Mouse (Mus musculus): ENCODE measurements around the gene Vcl. TPM values are rescaled to one million over a fixed set of nuclear protein-coding genes. Genes with fewer than 3 reads are reported as not detected.
A peak's percentile ranks its signal among the peaks of the same experiment; 100 is the strongest.

The Vcl gene
- polyA plus RNA-seq, 1 experiment from 2014 or later: 39.9 TPM

- 51% methylated on average over 3 of the region's 3 CpGs for WGBS
- Histone ChIP-seq H3K4me2 (ENCODE audit: low read length) (no peak overlapping the region), H3K9me3 (replicated peaks; ENCODE audit: low read length) (no peaks in the 10 kb centered on the region), H3K27ac (no peak overlapping the region), H3K4me1 (replicated peaks; ENCODE audit: insufficient read depth, low read length) (no peaks in the 10 kb centered on the region), H3K9ac (ENCODE audit: low read depth, low read length) (no peak overlapping the region), H3K4me3 (replicated peaks; ENCODE audit: low read depth, low read length) (no peak overlapping the region), H3K36me3 (ENCODE audit: insufficient read depth, low read length) (peaks cover 14% of the 10 kb centered on the region; the same call in 1 of the 2 replicates), H3K27me3 (ENCODE audit: insufficient read depth, low read length) (no peaks in the 10 kb centered on the region)
- peak; percentile 86 for TF ChIP-seq CTCF (IDR thresholded peaks at IDR 0.05; ENCODE audit: low read depth)
- DNase-seq (ENCODE audit: low spot score): peak; percentile 84
- ATAC-seq (replicated peaks; ENCODE audit: low FRiP score, low read depth): peak; percentile 40; the same call in 1 of the 2 replicates
Measured at GRCm38 (mm10) chr14:20993067-20993691, 64.0 kb downstream of the Vcl start.

- H3K36me3 ChIP-seq (ENCODE audit: insufficient read depth, low read length): peaks cover 14% of the 10 kb centered on the region; the same call in 1 of the 2 replicates
- TF ChIP-seq CTCF (IDR thresholded peaks at IDR 0.05; ENCODE audit: low read depth): no peak
- H3K27me3 ChIP-seq (ENCODE audit: insufficient read depth, low read length): no peaks in the 10 kb centered on the region
- H3K9ac ChIP-seq (ENCODE audit: low read depth, low read length): no peak overlapping the region
- no peaks in the 10 kb centered on the region for H3K4me1 ChIP-seq (replicated peaks; ENCODE audit: insufficient read depth, low read length)
- no peak for ATAC-seq (replicated peaks; ENCODE audit: low FRiP score, low read depth)
- H3K9me3 ChIP-seq (replicated peaks; ENCODE audit: low read length): no peaks in the 10 kb centered on the region
- H3K4me2 ChIP-seq (ENCODE audit: low read length): no peak overlapping the region
- no peak overlapping the region for H3K27ac ChIP-seq
- WGBS: 85% methylated on average over 3 of the region's 3 CpGs
- H3K4me3 ChIP-seq (replicated peaks; ENCODE audit: low read depth, low read length): no peak overlapping the region
- no peak for DNase-seq (ENCODE audit: low spot score)
Measured at GRCm38 (mm10) chr14:20994475-20994874, 65.3 kb downstream of the Vcl start.

- H3K4me2 ChIP-seq (ENCODE audit: low read length): no peak overlapping the region
- no peaks in the 10 kb centered on the region for H3K9me3 ChIP-seq (replicated peaks; ENCODE audit: low read length)
- H3K36me3 ChIP-seq (ENCODE audit: insufficient read depth, low read length): peaks cover 14% of the 10 kb centered on the region; the same call in 1 of the 2 replicates
- H3K9ac ChIP-seq (ENCODE audit: low read depth, low read length): no peak overlapping the region
- 91% methylated on average over 2 of the region's 2 CpGs for WGBS
- TF ChIP-seq CTCF (IDR thresholded peaks at IDR 0.05; ENCODE audit: low read depth): no peak
- no peaks in the 10 kb centered on the region for H3K4me1 ChIP-seq (replicated peaks; ENCODE audit: insufficient read depth, low read length)
- H3K27ac ChIP-seq: no peak overlapping the region
- ATAC-seq (replicated peaks; ENCODE audit: low FRiP score, low read depth) (no peak), DNase-seq (ENCODE audit: low spot score) (no peak)
- no peaks in the 10 kb centered on the region for H3K27me3 ChIP-seq (ENCODE audit: insufficient read depth, low read length)
- no peak overlapping the region for H3K4me3 ChIP-seq (replicated peaks; ENCODE audit: low read depth, low read length)
Measured at GRCm38 (mm10) chr14:20995497-20995896, 66.3 kb downstream of the Vcl start.

- TF ChIP-seq CTCF (IDR thresholded peaks at IDR 0.05; ENCODE audit: low read depth): no peak
- Histone ChIP-seq H3K4me1 (replicated peaks; ENCODE audit: insufficient read depth, low read length) (no peaks in the 10 kb centered on the region), H3K27ac (no peak overlapping the region), H3K36me3 (ENCODE audit: insufficient read depth, low read length) (peaks cover 19% of the 10 kb centered on the region), H3K27me3 (ENCODE audit: insufficient read depth, low read length) (no peaks in the 10 kb centered on the region), H3K9ac (ENCODE audit: low read depth, low read length) (no peak overlapping the region), H3K9me3 (replicated peaks; ENCODE audit: low read length) (no peaks in the 10 kb centered on the region), H3K4me2 (ENCODE audit: low read length) (no peak overlapping the region), H3K4me3 (replicated peaks; ENCODE audit: low read depth, low read length) (no peak overlapping the region)
- DNase-seq (ENCODE audit: low spot score) (no peak), ATAC-seq (replicated peaks; ENCODE audit: low FRiP score, low read depth) (no peak)
- WGBS: 53% methylated on average over 5 of the region's 5 CpGs
Measured at GRCm38 (mm10) chr14:20996361-20996760, 67.2 kb downstream of the Vcl start.

- H3K9me3 ChIP-seq (replicated peaks; ENCODE audit: low read length): no peaks in the 10 kb centered on the region
- ATAC-seq (replicated peaks; ENCODE audit: low FRiP score, low read depth): no peak
- H3K9ac ChIP-seq (ENCODE audit: low read depth, low read length): no peak overlapping the region
- no peaks in the 10 kb centered on the region for H3K4me1 ChIP-seq (replicated peaks; ENCODE audit: insufficient read depth, low read length)
- H3K4me2 ChIP-seq (ENCODE audit: low read length): no peak overlapping the region
- no peak overlapping the region for H3K27ac ChIP-seq
- no peak overlapping the region for H3K4me3 ChIP-seq (replicated peaks; ENCODE audit: low read depth, low read length)
- WGBS: 69% methylated on average over 3 of the region's 3 CpGs
- no peaks in the 10 kb centered on the region for H3K27me3 ChIP-seq (ENCODE audit: insufficient read depth, low read length)
- no peak for TF ChIP-seq CTCF (IDR thresholded peaks at IDR 0.05; ENCODE audit: low read depth)
- peaks cover 23% of the 10 kb centered on the region for H3K36me3 ChIP-seq (ENCODE audit: insufficient read depth, low read length)
- no peak for DNase-seq (ENCODE audit: low spot score)
Measured at GRCm38 (mm10) chr14:20997548-20997947, 68.3 kb downstream of the Vcl start.

- H3K27me3 ChIP-seq (ENCODE audit: insufficient read depth, low read length): no peaks in the 10 kb centered on the region
- no peak for TF ChIP-seq CTCF (IDR thresholded peaks at IDR 0.05; ENCODE audit: low read depth)
- H3K4me1 ChIP-seq (replicated peaks; ENCODE audit: insufficient read depth, low read length): no peaks in the 10 kb centered on the region
- no peak overlapping the region for H3K4me2 ChIP-seq (ENCODE audit: low read length)
- 64% methylated on average over 4 of the region's 4 CpGs for WGBS
- H3K9ac ChIP-seq (ENCODE audit: low read depth, low read length): no peak overlapping the region
- DNase-seq (ENCODE audit: low spot score) (no peak), ATAC-seq (replicated peaks; ENCODE audit: low FRiP score, low read depth) (no peak)
- no peak overlapping the region for H3K4me3 ChIP-seq (replicated peaks; ENCODE audit: low read depth, low read length)
- no peak overlapping the region for H3K27ac ChIP-seq
- peaks cover 28% of the 10 kb centered on the region for H3K36me3 ChIP-seq (ENCODE audit: insufficient read depth, low read length)
- no peaks in the 10 kb centered on the region for H3K9me3 ChIP-seq (replicated peaks; ENCODE audit: low read length)
Measured at GRCm38 (mm10) chr14:20999617-21000016, 70.4 kb downstream of the Vcl start.

All from kidney, postnatal 0 days (tissue).